Mouse (Mus musculus): Measurements from ENCODE around the gene Dennd1a. TPM values are rescaled to one million over a fixed set of nuclear protein-coding genes. Genes with fewer than 3 reads are reported as not detected.

Dennd1a gene
- total and polyA plus RNA-seq, 3 experiments, result 17.6 to 26.8 (median 22.0) TPM

DNA sequence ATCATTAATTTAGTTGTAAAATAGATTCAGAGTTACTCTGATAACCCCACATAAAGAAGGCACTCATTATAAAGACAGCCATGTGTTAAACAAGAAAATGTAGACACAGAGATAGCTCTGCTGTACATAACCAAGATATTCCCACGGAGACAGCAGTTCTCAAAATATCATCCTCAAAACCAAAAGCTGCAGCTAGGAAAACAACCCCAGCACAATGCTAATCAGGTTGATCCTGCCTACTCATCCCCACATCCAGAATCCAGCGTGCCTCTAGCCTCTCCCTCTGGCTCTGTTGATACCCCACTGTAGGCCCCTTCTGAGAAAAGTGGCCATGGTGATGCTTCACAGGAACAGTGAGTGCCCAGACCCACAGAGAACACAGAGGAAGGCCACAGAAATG, 380.9 kb downstream of the Dennd1a start:
- no peak overlapping the region for H3K27ac ChIP-seq
- H3K4me1 ChIP-seq (ENCODE audit: control insufficient read depth, insufficient read depth, low read length), result no peaks in the 10 kb centered on the region
- no peaks in the 10 kb centered on the region for H3K27me3 ChIP-seq (ENCODE audit: control insufficient read depth, insufficient read depth, low read length)
- 74% methylated on average over 2 of the region's 2 CpGs for WGBS
- H3K36me3 ChIP-seq (ENCODE audit: control insufficient read depth, insufficient read depth, low read length), result no peaks in the 10 kb centered on the region
- intact Hi-C loops (cut with DNase I), result no loop called here
- H3K79me2 ChIP-seq (replicated peaks; ENCODE audit: control insufficient read depth, insufficient read depth, low read length), result no peaks in the 10 kb centered on the region
- H3K4me3 ChIP-seq, result no peak overlapping the region
- no peak for TF ChIP-seq CTCF (IDR thresholded peaks at IDR 0.05)
- TF ChIP-seq POLR2A (IDR thresholded peaks at IDR 0.05; ENCODE audit: insufficient read depth, low read depth, low read length), result no peak
- no peak for TF ChIP-seq EP300 (IDR thresholded peaks at IDR 0.05; ENCODE audit: insufficient read depth, low read depth, low read length)
- DNase-seq, result no peak
- no peak overlapping the region for H3K9ac ChIP-seq (ENCODE audit: low read depth, low read length)

DNA sequence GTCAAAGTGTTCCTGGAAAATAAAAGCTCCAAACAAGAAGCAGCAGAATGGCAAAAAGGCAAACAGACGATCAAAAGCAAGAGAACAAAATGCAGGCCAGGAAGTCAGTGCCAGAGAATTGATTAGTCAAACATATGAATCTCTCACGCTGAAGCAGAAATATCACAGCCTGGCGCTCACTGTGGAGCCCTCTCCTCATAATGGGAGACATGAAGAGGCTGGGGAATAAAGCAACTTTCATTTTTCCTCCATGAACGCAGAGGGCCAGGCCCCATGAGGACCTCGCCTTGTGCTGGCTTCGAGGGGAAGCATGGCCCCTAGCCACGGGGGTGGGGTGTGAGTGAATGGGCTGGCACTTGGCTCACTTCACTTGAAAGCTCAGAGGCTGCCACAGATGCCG, 383.9 kb downstream of the Dennd1a start:
- Histone ChIP-seq H3K79me2 (replicated peaks; ENCODE audit: control insufficient read depth, insufficient read depth, low read length) (no peaks in the 10 kb centered on the region), H3K27me3 (ENCODE audit: control insufficient read depth, insufficient read depth, low read length) (no peaks in the 10 kb centered on the region), H3K9ac (ENCODE audit: low read depth, low read length) (no peak overlapping the region), H3K27ac (no peak overlapping the region), H3K4me1 (ENCODE audit: control insufficient read depth, insufficient read depth, low read length) (no peaks in the 10 kb centered on the region), H3K4me3 (no peak overlapping the region), H3K36me3 (ENCODE audit: control insufficient read depth, insufficient read depth, low read length) (no peaks in the 10 kb centered on the region)
- intact Hi-C loops (cut with DNase I), result no loop called here
- TF ChIP-seq POLR2A (IDR thresholded peaks at IDR 0.05; ENCODE audit: insufficient read depth, low read depth, low read length), result no peak
- no peak for TF ChIP-seq EP300 (IDR thresholded peaks at IDR 0.05; ENCODE audit: insufficient read depth, low read depth, low read length)
- no peak for TF ChIP-seq CTCF (IDR thresholded peaks at IDR 0.05)
- no peak for DNase-seq
- 83% methylated on average over 8 of the region's 8 CpGs for WGBS

DNA sequence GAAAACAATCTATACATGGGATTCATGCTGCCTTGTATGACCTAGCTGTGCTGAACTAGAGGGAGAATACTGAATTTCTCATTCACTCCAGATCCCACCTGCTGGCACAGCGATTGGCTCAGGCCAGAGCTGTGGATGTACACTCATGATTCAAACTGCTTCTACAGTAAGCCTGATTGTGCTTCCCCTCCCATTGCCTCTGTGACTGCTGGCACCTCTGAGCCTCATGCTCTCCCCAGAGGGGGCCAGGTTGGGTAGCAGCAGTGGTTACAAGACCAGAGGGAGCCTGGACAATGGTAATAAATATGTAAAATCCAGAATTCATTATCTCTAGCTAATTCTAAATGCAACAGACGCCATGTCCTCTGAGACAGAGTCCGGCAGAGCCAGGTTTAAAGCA, 404.0 kb downstream of the Dennd1a start:
- 95% methylated on average over 3 of the region's 3 CpGs for WGBS

DNA sequence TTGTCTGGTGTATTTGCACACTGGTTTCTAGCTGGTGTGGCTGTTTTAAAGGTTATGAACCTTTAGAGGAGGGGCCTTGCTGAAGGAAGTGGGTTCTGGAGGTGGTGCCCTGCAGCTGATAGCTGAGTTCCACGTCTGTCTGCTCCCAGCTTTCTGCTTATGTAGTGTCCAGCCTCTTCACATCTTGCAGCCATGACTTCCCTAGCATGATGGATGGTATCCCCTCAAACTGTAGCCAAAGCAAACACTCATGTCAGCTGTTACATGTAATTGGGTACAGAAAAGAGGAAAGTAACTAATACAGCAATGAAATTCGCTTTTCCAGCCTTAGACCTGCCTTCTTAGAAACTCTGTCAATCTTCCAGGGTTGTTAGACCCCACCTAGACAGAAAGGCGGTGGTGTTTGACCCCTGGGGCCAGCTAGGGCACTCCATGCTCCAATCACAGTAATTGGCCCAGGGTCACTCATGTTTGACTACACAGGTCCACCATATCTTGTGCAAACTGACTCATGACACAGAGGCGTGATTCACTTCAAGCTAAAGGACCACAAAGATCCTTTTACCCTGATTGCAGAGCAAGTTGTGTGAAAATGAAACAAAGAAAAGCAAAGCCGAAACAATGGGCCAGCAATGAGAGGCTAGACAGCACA, 405.8 kb downstream of the Dennd1a start:
- WGBS, result 78% methylated on average over 5 of the region's 5 CpGs
- no peak for TF ChIP-seq POLR2A (IDR thresholded peaks at IDR 0.05; ENCODE audit: insufficient read depth, low read depth, low read length)
- no peak for TF ChIP-seq EP300 (IDR thresholded peaks at IDR 0.05; ENCODE audit: insufficient read depth, low read depth, low read length)
- no peak for TF ChIP-seq CTCF (IDR thresholded peaks at IDR 0.05)

More for the DNA sequence above, 404.0 kb downstream of the Dennd1a start:
- no peak for DNase-seq
- TF ChIP-seq POLR2A (IDR thresholded peaks at IDR 0.05; ENCODE audit: insufficient read depth, low read depth, low read length), result no peak
- TF ChIP-seq CTCF (IDR thresholded peaks at IDR 0.05), result no peak
- no peak for TF ChIP-seq EP300 (IDR thresholded peaks at IDR 0.05; ENCODE audit: insufficient read depth, low read depth, low read length)
- no peak overlapping the region for H3K4me3 ChIP-seq
- H3K79me2 ChIP-seq (replicated peaks; ENCODE audit: control insufficient read depth, insufficient read depth, low read length), result no peaks in the 10 kb centered on the region
- no peak overlapping the region for H3K27ac ChIP-seq
- no peak overlapping the region for H3K9ac ChIP-seq (ENCODE audit: low read depth, low read length)
- H3K36me3 ChIP-seq (ENCODE audit: control insufficient read depth, insufficient read depth, low read length), result no peaks in the 10 kb centered on the region
- no peaks in the 10 kb centered on the region for H3K4me1 ChIP-seq (ENCODE audit: control insufficient read depth, insufficient read depth, low read length)
- intact Hi-C loops (cut with DNase I), result no loop called here
- H3K27me3 ChIP-seq (ENCODE audit: control insufficient read depth, insufficient read depth, low read length), result no peaks in the 10 kb centered on the region

DNA sequence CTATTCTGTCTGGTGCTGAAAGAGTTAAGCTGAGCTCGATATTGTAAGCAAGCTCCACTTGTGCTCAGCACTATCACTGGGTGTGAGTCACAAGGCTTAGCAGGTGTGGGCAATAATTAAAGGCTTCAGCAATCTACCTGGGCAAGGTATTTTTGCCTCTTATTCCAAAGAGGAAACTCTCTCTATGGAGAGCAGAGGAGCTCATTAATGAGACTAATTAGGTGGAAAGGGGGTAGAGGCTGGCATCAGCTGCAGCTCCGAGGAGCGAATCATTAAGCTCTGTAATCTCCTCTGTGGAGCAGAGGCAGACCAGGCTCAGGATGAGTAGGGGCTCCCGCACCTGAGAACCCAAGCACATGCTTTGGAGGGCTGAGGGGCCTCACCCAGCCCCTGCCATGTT, 407.5 kb downstream of the Dennd1a start:
- intact Hi-C loops (cut with DNase I), result no loop called here
- Histone ChIP-seq H3K27me3 (ENCODE audit: control insufficient read depth, insufficient read depth, low read length) (no peaks in the 10 kb centered on the region), H3K79me2 (replicated peaks; ENCODE audit: control insufficient read depth, insufficient read depth, low read length) (no peaks in the 10 kb centered on the region), H3K4me3 (no peak overlapping the region), H3K9ac (ENCODE audit: low read depth, low read length) (no peak overlapping the region), H3K36me3 (ENCODE audit: control insufficient read depth, insufficient read depth, low read length) (no peaks in the 10 kb centered on the region), H3K4me1 (ENCODE audit: control insufficient read depth, insufficient read depth, low read length) (no peaks in the 10 kb centered on the region), H3K27ac (no peak overlapping the region)
- no peak for DNase-seq
- 68% methylated on average over 4 of the region's 4 CpGs for WGBS
- TF ChIP-seq EP300 (IDR thresholded peaks at IDR 0.05; ENCODE audit: insufficient read depth, low read depth, low read length) (no peak), POLR2A (IDR thresholded peaks at IDR 0.05; ENCODE audit: insufficient read depth, low read depth, low read length) (no peak), CTCF (IDR thresholded peaks at IDR 0.05) (no peak)

More for the DNA sequence above, 405.8 kb downstream of the Dennd1a start:
- Histone ChIP-seq H3K27me3 (ENCODE audit: control insufficient read depth, insufficient read depth, low read length) (no peaks in the 10 kb centered on the region), H3K27ac (no peak overlapping the region), H3K36me3 (ENCODE audit: control insufficient read depth, insufficient read depth, low read length) (no peaks in the 10 kb centered on the region), H3K9ac (ENCODE audit: low read depth, low read length) (no peak overlapping the region), H3K4me1 (ENCODE audit: control insufficient read depth, insufficient read depth, low read length) (no peaks in the 10 kb centered on the region), H3K79me2 (replicated peaks; ENCODE audit: control insufficient read depth, insufficient read depth, low read length) (no peaks in the 10 kb centered on the region), H3K4me3 (no peak overlapping the region)
- DNase-seq, result no peak
- intact Hi-C loops (cut with DNase I), result no loop called here

DNA sequence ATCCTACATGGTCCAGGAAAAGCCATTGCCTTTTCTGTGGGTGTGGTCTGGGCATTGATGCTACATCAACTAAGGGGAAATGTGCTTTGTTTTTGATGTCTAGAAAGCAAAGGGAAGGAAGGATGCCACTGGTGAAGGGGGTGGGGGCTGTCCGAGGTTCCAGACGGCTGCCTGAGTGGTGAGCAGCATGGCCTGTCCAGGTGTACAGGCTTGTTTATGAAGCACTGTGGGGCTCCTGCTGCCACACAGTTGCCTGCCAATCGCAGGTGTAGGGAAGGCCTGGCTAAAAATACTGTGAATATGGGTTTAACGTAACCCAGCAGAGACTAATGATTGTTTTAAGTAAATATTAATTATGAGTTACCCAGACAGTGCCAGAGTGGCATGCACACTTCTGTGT, 414.4 kb downstream of the Dennd1a start:
- Histone ChIP-seq H3K4me3 (no peak overlapping the region), H3K79me2 (replicated peaks; ENCODE audit: control insufficient read depth, insufficient read depth, low read length) (no peaks in the 10 kb centered on the region), H3K4me1 (ENCODE audit: control insufficient read depth, insufficient read depth, low read length) (no peaks in the 10 kb centered on the region), H3K36me3 (ENCODE audit: control insufficient read depth, insufficient read depth, low read length) (no peaks in the 10 kb centered on the region), H3K27me3 (ENCODE audit: control insufficient read depth, insufficient read depth, low read length) (no peaks in the 10 kb centered on the region), H3K27ac (no peak overlapping the region), H3K9ac (ENCODE audit: low read depth, low read length) (no peak overlapping the region)
- TF ChIP-seq POLR2A (IDR thresholded peaks at IDR 0.05; ENCODE audit: insufficient read depth, low read depth, low read length) (no peak), CTCF (IDR thresholded peaks at IDR 0.05) (no peak), EP300 (IDR thresholded peaks at IDR 0.05; ENCODE audit: insufficient read depth, low read depth, low read length) (no peak)
- WGBS, result 73% methylated on average over 4 of the region's 4 CpGs
- intact Hi-C loops (cut with DNase I), result no loop called here
- DNase-seq, result no peak

Data from heart, adult 2 months (tissue).